Mouse (Mus musculus) spleen, adult 2 months (tissue): ENCODE results near the gene Vasn.

Experiments used
- CTCF ChIP-seq: fragments of 200-500 bp; IDR thresholded peaks from 2 replicates; pipeline ENCODE4 v1.5.1; 2011; ENCODE audit warnings: mild to moderate bottlenecking, inconsistent platforms; ENCODE audit not compliant: insufficient read depth, insufficient read length, insufficient replicate concordance; ENCODE audit errors: extremely low read depth
- POLR2A ChIP-seq: fragments of 200-500 bp; IDR thresholded peaks from 2 replicates; pipeline ENCODE4 v1.6.1; 2011; ENCODE audit warnings: low read depth, low read length, inconsistent platforms

DNA sequence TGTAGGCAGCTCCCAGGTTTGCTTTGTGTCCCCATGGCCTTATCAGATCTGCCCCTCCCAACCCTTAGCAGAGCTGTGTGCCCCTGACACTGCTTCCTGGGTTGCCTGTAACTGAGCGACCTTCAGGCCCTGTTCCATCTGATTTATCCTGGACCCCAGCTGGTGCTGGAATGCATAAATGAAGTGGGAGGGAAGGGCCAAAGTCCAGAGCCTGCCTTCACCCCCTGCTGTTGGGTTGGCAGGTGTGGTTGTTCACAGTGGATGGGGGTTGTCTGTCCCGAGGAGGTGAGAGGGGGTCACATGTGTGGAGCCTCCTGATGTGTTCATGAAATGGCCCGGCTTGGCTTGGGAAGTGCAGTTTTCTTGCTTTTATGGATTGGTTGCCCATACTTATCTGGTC is 37.6 kb upstream of the Vasn start:
- TF ChIP-seq CTCF (no peak), POLR2A (no peak)
